In genomic region chr11:104237226-104237625, GRCm38 (mm10) we compare ENCODE assay signal across 10 mouse cellular contexts. TPM values are rescaled to one million over a fixed set of nuclear protein-coding genes. Genes with fewer than 3 reads are reported as not detected.
DNase-seq lines count a peak whose midpoint lies in the region; ATAC-seq lines count a peak whose summit lies in the region.
"Had no signal": no experiment of that assay in that cellular context is flagged by ENCODE, and none has a peak within 500 bp of the region (broad histone marks: within the 10 kb centered on the region; RNA-seq: fewer than 3 reads in every experiment).

No protein-coding gene starts in this region.

- H3K4me2 ChIP-seq in hindbrain, embryonic 15.5 days: peak overlapping the region; percentile 60
- H3K4me2 ChIP-seq: embryonic facial prominence, embryonic 12.5 days had no signal

- 49% methylated on average over 7 of the region's 7 CpGs for WGBS in hindbrain, embryonic 15.5 days
- 73% methylated on average over 7 of the region's 7 CpGs for WGBS in hindbrain, embryonic 10.5 days

- DNase-seq in hindbrain, embryonic 10.5 days (ENCODE audit: low spot score): no peak
- peak; percentile 82 for DNase-seq in adrenal gland, postnatal 14 days
- peak; percentile 72 to 80 for DNase-seq in gastrocnemius, adult 8-10 months (ENCODE audit: low spot score in 2 of 2)
- DNase-seq in layer of hippocampus, adult 8-10 months (ENCODE audit: low spot score in 2 of 2): peak; percentile 70 to 72
- DNase-seq in right cerebral cortex, postnatal 14 days: peak; percentile 36
- DNase-seq in testis, postnatal 14 days (ENCODE audit: low spot score): no peak

- H3K27ac ChIP-seq in hindbrain, embryonic 15.5 days (replicated peaks): 0 out of 2 replicates have a peak overlapping the region, but pooled peaks have one; percentile 27
- no peak overlapping the region for H3K27ac ChIP-seq in hindbrain, embryonic 10.5 days
- H3K27ac ChIP-seq: embryonic facial prominence, embryonic 12.5 days had no signal

- no peaks in the 10 kb centered on the region for H3K36me3 ChIP-seq in hindbrain, embryonic 15.5 days
- H3K36me3 ChIP-seq in hindbrain, embryonic 10.5 days: no peaks in the 10 kb centered on the region
- H3K36me3 ChIP-seq: embryonic facial prominence, embryonic 12.5 days had no signal

- H3K27me3 ChIP-seq in hindbrain, embryonic 15.5 days: no peaks in the 10 kb centered on the region
- peaks cover 63% of the 10 kb centered on the region for H3K27me3 ChIP-seq in hindbrain, embryonic 10.5 days (ENCODE audit: insufficient read depth, poor library complexity, severe bottlenecking)

- ATAC-seq in hindbrain, embryonic 15.5 days (ENCODE audit: low FRiP score, low read depth): no peak
- no peak for ATAC-seq in CD4-positive, CD25-positive, alpha-beta regulatory T cell, adult 4 months

- H3K4me3 ChIP-seq in hindbrain, embryonic 15.5 days: 0 out of 2 replicates have a peak overlapping the region, but pooled peaks have one; percentile 16
- H3K4me3 ChIP-seq in hindbrain, embryonic 10.5 days: no peak overlapping the region
- H3K4me3 ChIP-seq: embryonic facial prominence, embryonic 12.5 days had no signal

- H3K9me3 ChIP-seq in hindbrain, embryonic 15.5 days: no peaks in the 10 kb centered on the region
- no peaks in the 10 kb centered on the region for H3K9me3 ChIP-seq in hindbrain, embryonic 10.5 days
- H3K9me3 ChIP-seq: embryonic facial prominence, embryonic 12.5 days had no signal

- peaks cover 50% of the 10 kb centered on the region for H3K4me1 ChIP-seq in hindbrain, embryonic 15.5 days (replicated peaks)
- H3K4me1 ChIP-seq in hindbrain, embryonic 10.5 days (replicated peaks): peaks cover 43% of the 10 kb centered on the region

- H3K9ac ChIP-seq in hindbrain, embryonic 15.5 days: no peak overlapping the region
- H3K9ac ChIP-seq: embryonic facial prominence, embryonic 12.5 days had no signal

RNA-seq across cellular contexts. Expression of gene Mapt, which starts 6.0 kb away (rescaled TPM):
- 936 and 1,059 TPM in 2 replicates for polyA plus RNA-seq in hindbrain, embryonic 15.5 days (2015; fragmentation: Nextera tagmentation; extraction: Ambion mirVana)
- 23.3 and 67.7 TPM in 2 replicates for polyA plus RNA-seq in hindbrain, embryonic 10.5 days (2016; fragmentation: Nextera tagmentation; extraction: Ambion mirVana)
- total RNA-seq in adrenal gland, postnatal 14 days (2021): 72.8 and 74.8 TPM in 2 replicates
- total RNA-seq in gastrocnemius, adult 8-10 months (2022): 10 to 100 TPM; 70.3 to 90.9 (median 79.7) TPM
- total RNA-seq in layer of hippocampus, adult 8-10 months (2022): 100 to 1,000 TPM; 300 to 367 (median 345) TPM
- polyA plus RNA-seq in CD4-positive, CD25-positive, alpha-beta regulatory T cell, adult 4 months (2017; shearing (Covaris generic)): under 1 TPM; 0.11 to 0.34 TPM

RNA-seq across cellular contexts. Expression of gene Sppl2c, which starts 51.1 kb away (rescaled TPM):
- polyA plus RNA-seq in hindbrain, embryonic 15.5 days (2015; fragmentation: Nextera tagmentation; extraction: Ambion mirVana): not detected in 2 replicates
- polyA plus RNA-seq in hindbrain, embryonic 10.5 days (2016; fragmentation: Nextera tagmentation; extraction: Ambion mirVana): not detected in 2 replicates
- not detected in 2 replicates for total RNA-seq in adrenal gland, postnatal 14 days (2021)
- not detected for total RNA-seq in gastrocnemius, adult 8-10 months (2022)
- not detected for total RNA-seq in layer of hippocampus, adult 8-10 months (2022)
- polyA plus RNA-seq in CD4-positive, CD25-positive, alpha-beta regulatory T cell, adult 4 months (2017; shearing (Covaris generic)): not detected
- polyA plus RNA-seq: embryonic facial prominence, embryonic 12.5 days; neural tube, embryonic 11.5 days had no signal

Comparison
In these comparisons a context has a peak if more than half of its experiments do, and no peak if none do; other contexts are left out.
1. DNase-seq: peak in adrenal gland, postnatal 14 days (single experiment), gastrocnemius, adult 8-10 months (2 of 2), layer of hippocampus, adult 8-10 months (2 of 2) and right cerebral cortex, postnatal 14 days (single experiment); none in hindbrain, embryonic 10.5 days (single experiment) and testis, postnatal 14 days (single experiment).